Mouse (Mus musculus): ENCODE results near the gene Ccdc66. TPM values are rescaled to one million over a fixed set of nuclear protein-coding genes. Genes with fewer than 3 reads are reported as not detected.

The Ccdc66 gene
- polyA plus RNA-seq, 1 experiment = 8.0 TPM

DNA sequence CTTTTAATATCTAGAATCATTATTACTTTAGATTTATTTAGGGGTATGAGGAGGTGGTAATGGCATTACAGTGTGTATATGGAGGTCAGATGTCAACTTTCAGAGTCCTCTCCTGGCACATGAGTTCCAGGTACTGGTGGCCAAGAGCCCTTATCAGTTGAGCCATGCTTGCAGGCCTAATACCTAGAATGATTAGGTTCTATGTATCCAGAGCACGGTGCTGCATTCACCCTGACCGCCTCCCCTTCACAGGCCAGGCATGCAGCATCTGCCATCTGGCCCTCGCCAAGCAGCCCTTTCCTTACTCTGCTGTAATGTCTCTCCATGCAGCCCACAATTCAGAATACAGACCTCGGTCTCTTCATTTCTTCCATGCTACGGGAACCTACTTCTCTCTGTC lies 16.9 kb downstream of the Ccdc66 start:
- H3K36me3 ChIP-seq (ENCODE audit: control insufficient read depth, insufficient read depth, low read length) = peaks cover 5% of the 10 kb centered on the region
- no peaks in the 10 kb centered on the region for H3K27me3 ChIP-seq (ENCODE audit: control insufficient read depth, insufficient read depth, low read length)
- TF ChIP-seq CTCF (IDR thresholded peaks at IDR 0.05; ENCODE audit: control insufficient read depth, insufficient read depth, insufficient replicate concordance, low read depth, low read length) = no peak
- no peak for TF ChIP-seq POLR2A (IDR thresholded peaks at IDR 0.05; ENCODE audit: control insufficient read depth, low read depth, low read length)
- H3K27ac ChIP-seq (ENCODE audit: control insufficient read depth, insufficient read depth, low read depth, low read length) = no peak overlapping the region
- no peaks in the 10 kb centered on the region for H3K4me1 ChIP-seq (ENCODE audit: control insufficient read depth, insufficient read depth, low read length)
- no peak overlapping the region for H3K4me3 ChIP-seq (ENCODE audit: control insufficient read depth, low read depth, low read length)

DNA sequence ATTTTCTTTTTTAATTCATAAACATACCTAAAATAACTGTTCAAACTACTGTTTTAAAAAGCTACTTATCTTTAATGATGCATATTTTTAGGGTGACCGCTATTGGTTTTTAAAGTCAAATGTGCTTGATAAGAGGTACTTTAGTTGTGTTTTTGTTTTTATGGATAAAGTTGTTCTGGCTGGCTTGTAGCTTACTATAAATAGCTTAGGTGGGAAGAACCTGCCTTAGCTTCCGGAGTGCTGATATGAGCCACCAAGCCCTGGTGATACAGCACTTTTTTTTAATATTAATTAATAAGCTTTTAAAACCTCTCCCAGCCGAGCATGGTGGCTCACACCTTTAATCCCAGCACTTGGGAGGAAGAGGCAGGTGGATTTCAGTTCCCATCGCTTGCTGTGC lies 61.3 kb downstream of the Ccdc66 start:
- no peaks in the 10 kb centered on the region; the same call in none of the 2 replicates for H3K36me3 ChIP-seq (ENCODE audit: control insufficient read depth, insufficient read depth, low read length)
- H3K27me3 ChIP-seq (ENCODE audit: control insufficient read depth, insufficient read depth, low read length) = no peaks in the 10 kb centered on the region
- H3K27ac ChIP-seq (ENCODE audit: control insufficient read depth, insufficient read depth, low read depth, low read length) = no peak overlapping the region
- TF ChIP-seq POLR2A (IDR thresholded peaks at IDR 0.05; ENCODE audit: control insufficient read depth, low read depth, low read length) = no peak
- no peak for TF ChIP-seq CTCF (IDR thresholded peaks at IDR 0.05; ENCODE audit: control insufficient read depth, insufficient read depth, insufficient replicate concordance, low read depth, low read length)
- H3K4me3 ChIP-seq (ENCODE audit: control insufficient read depth, low read depth, low read length) = no peak overlapping the region
- H3K4me1 ChIP-seq (ENCODE audit: control insufficient read depth, insufficient read depth, low read length) = no peaks in the 10 kb centered on the region

DNA sequence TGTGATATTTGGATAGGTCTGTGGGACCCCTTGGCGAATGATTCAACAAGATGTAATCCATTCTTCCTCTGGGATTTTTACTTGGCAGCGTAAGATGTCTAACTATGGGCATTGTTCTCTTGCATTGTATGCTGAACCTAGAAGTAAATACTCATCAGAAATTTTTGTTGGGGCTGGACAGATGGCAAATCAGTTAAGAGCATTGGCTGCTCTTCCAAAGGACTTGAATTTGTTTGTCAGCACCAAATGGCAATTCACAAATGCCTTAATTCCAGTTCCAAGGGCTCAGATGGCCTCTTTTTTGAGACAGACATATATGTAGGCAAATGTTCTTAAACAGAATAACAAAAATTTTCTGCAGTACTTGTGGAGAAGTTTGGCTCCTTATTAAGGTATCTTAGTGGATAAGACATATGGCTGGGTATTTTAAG lies 63.4 kb downstream of the Ccdc66 start:
- Histone ChIP-seq H3K4me3 (ENCODE audit: control insufficient read depth, low read depth, low read length) (no peak overlapping the region), H3K27ac (ENCODE audit: control insufficient read depth, insufficient read depth, low read depth, low read length) (no peak overlapping the region), H3K4me1 (ENCODE audit: control insufficient read depth, insufficient read depth, low read length) (no peaks in the 10 kb centered on the region), H3K36me3 (ENCODE audit: control insufficient read depth, insufficient read depth, low read length) (no peaks in the 10 kb centered on the region; the same call in none of the 2 replicates), H3K27me3 (ENCODE audit: control insufficient read depth, insufficient read depth, low read length) (no peaks in the 10 kb centered on the region)
- TF ChIP-seq POLR2A (IDR thresholded peaks at IDR 0.05; ENCODE audit: control insufficient read depth, low read depth, low read length) = no peak
- TF ChIP-seq CTCF (IDR thresholded peaks at IDR 0.05; ENCODE audit: control insufficient read depth, insufficient read depth, insufficient replicate concordance, low read depth, low read length) = no peak

DNA sequence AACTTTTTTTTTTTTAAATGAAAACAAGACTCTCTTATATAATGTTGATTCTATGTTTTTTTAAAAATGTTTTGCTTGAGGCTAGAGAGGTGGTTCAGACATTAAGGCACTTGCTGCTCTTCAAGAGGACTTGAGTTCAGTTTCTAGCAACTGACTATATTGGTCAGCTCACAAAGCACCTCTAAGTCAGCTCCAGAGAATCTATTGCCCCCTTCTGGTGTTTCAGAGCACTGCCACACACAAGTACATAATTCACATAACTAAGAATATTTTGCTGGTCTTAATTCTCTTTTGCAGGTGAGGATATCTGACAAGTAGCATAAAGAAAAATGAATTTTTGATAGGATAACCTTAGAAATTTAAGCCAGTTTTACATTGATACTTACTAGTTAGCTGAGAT lies 67.3 kb downstream of the Ccdc66 start:
- Histone ChIP-seq H3K36me3 (ENCODE audit: control insufficient read depth, insufficient read depth, low read length) (no peaks in the 10 kb centered on the region; the same call in none of the 2 replicates), H3K27ac (ENCODE audit: control insufficient read depth, insufficient read depth, low read depth, low read length) (no peak overlapping the region), H3K4me1 (ENCODE audit: control insufficient read depth, insufficient read depth, low read length) (no peaks in the 10 kb centered on the region), H3K4me3 (ENCODE audit: control insufficient read depth, low read depth, low read length) (no peak overlapping the region), H3K27me3 (ENCODE audit: control insufficient read depth, insufficient read depth, low read length) (no peaks in the 10 kb centered on the region)
- no peak for TF ChIP-seq POLR2A (IDR thresholded peaks at IDR 0.05; ENCODE audit: control insufficient read depth, low read depth, low read length)
- no peak for TF ChIP-seq CTCF (IDR thresholded peaks at IDR 0.05; ENCODE audit: control insufficient read depth, insufficient read depth, insufficient replicate concordance, low read depth, low read length)

DNA sequence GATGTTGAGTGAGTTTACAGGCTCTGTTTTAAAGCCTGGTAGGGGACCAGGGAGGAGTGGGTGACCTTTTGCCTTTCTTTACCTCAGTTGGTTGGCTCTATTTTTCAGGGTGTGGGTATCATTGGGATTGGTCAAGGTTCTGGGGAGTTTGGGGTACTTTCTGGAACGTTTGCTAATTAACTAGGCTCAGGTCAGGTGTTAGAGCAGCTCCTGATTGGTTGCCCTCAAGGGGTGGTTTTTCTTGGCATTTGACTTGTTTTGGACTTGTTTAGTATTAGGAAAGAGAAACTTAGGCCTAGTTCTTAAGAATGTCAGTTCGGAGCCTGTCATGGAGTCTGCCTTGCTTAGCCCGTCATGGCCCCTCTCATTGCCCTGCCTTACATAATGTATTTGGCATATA lies 71.4 kb downstream of the Ccdc66 start:
- no peak overlapping the region for H3K27ac ChIP-seq (ENCODE audit: control insufficient read depth, insufficient read depth, low read depth, low read length)

DNA sequence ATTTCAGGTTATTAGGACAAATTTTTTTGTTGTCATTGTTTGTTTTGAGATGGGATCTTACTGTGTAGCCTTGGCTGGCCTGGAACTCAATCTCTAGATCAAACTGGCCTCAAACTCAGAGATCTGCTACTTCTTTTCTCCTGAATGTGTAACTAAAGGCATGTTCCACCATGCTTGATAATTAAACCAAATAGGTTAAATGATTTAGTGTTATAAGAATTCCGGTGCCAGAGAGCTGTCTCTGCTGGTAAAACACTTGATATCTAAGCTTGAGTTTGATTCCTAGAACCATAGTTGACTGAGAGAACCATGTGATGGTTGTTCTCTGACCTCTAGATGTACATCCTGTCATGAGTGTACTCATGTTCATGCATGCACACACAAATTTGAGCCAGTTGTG lies 72.1 kb downstream of the Ccdc66 start:
- no peak for TF ChIP-seq POLR2A (IDR thresholded peaks at IDR 0.05; ENCODE audit: control insufficient read depth, low read depth, low read length)
- no peak for TF ChIP-seq CTCF (IDR thresholded peaks at IDR 0.05; ENCODE audit: control insufficient read depth, insufficient read depth, insufficient replicate concordance, low read depth, low read length)
- no peaks in the 10 kb centered on the region for H3K4me1 ChIP-seq (ENCODE audit: control insufficient read depth, insufficient read depth, low read length)
- H3K27me3 ChIP-seq (ENCODE audit: control insufficient read depth, insufficient read depth, low read length) = no peaks in the 10 kb centered on the region
- no peak overlapping the region for H3K4me3 ChIP-seq (ENCODE audit: control insufficient read depth, low read depth, low read length)
- H3K36me3 ChIP-seq (ENCODE audit: control insufficient read depth, insufficient read depth, low read length) = no peaks in the 10 kb centered on the region; the same call in 1 of the 2 replicates
- no peak overlapping the region for H3K27ac ChIP-seq (ENCODE audit: control insufficient read depth, insufficient read depth, low read depth, low read length)

More for the DNA sequence above, 71.4 kb downstream of the Ccdc66 start:
- Histone ChIP-seq H3K4me3 (ENCODE audit: control insufficient read depth, low read depth, low read length) (no peak overlapping the region), H3K4me1 (ENCODE audit: control insufficient read depth, insufficient read depth, low read length) (no peaks in the 10 kb centered on the region), H3K27me3 (ENCODE audit: control insufficient read depth, insufficient read depth, low read length) (no peaks in the 10 kb centered on the region), H3K36me3 (ENCODE audit: control insufficient read depth, insufficient read depth, low read length) (no peaks in the 10 kb centered on the region; the same call in 1 of the 2 replicates)
- no peak for TF ChIP-seq CTCF (IDR thresholded peaks at IDR 0.05; ENCODE audit: control insufficient read depth, insufficient read depth, insufficient replicate concordance, low read depth, low read length)
- no peak for TF ChIP-seq POLR2A (IDR thresholded peaks at IDR 0.05; ENCODE audit: control insufficient read depth, low read depth, low read length)

DNA sequence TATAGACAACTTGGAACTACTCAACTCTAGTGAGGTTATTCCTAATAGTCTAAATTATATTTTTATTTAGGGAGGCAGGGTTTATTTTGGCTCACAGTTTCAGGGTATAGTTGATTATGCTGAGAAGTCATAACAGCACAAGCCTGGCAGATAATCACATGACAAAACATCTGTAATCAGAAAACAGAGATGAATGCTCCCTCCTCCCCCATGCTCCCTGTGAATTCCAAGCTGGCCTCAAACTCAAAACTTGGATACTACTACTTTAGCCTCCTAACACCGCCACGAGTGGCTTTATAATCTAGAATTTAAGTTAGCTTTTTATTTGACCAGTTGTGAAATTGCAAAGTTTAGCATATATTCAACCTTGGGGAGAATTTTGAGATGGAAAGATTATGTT lies 76.2 kb downstream of the Ccdc66 start:
- Histone ChIP-seq H3K4me3 (ENCODE audit: control insufficient read depth, low read depth, low read length) (no peak overlapping the region; the same call in 1 of the 2 replicates), H3K36me3 (ENCODE audit: control insufficient read depth, insufficient read depth, low read length) (peaks cover 2% of the 10 kb centered on the region; the same call in 1 of the 2 replicates), H3K27me3 (ENCODE audit: control insufficient read depth, insufficient read depth, low read length) (no peaks in the 10 kb centered on the region), H3K27ac (ENCODE audit: control insufficient read depth, insufficient read depth, low read depth, low read length) (no peak overlapping the region), H3K4me1 (ENCODE audit: control insufficient read depth, insufficient read depth, low read length) (peaks cover 3% of the 10 kb centered on the region; the same call in 1 of the 2 replicates)
- no peak for TF ChIP-seq POLR2A (IDR thresholded peaks at IDR 0.05; ENCODE audit: control insufficient read depth, low read depth, low read length)
- no peak for TF ChIP-seq CTCF (IDR thresholded peaks at IDR 0.05; ENCODE audit: control insufficient read depth, insufficient read depth, insufficient replicate concordance, low read depth, low read length)

Other genes starting within 250 kb of the Ccdc66 start
- gene Fam208a, start 79.6 kb downstream of the Ccdc66 start, polyA plus RNA-seq (2012; rRNA removed) = 5.4 and 6.9 TPM in 2 replicates
- 2.4 and 3.1 TPM in 2 replicates for gene Erc2, start 114.0 kb upstream of the Ccdc66 start, polyA plus RNA-seq (2012; rRNA removed)